Mouse (Mus musculus): ENCODE results near the gene Rbbp9. TPM values are rescaled to one million over a fixed set of nuclear protein-coding genes. Genes with fewer than 3 reads are reported as not detected.

Gene Rbbp9
- polyA plus RNA-seq (2014; fragmentation: Illumina TruSeq; extraction: RNeasy Lipid Tissue Mini Kit (QIAGEN cat#74804); ENCODE audit: low read depth, low replicate concordance) = 216 TPM

GRCm38 (mm10) chr2:144550529-144550928 lies at the start of gene Rbbp9:
Rbbp9 (minus strand) TSS chr2:144550869.

GRCm38 (mm10) chr2:144599831-144600687 lies 49.4 kb upstream of the Rbbp9 start, which contains the start of gene Dtd1:
Dtd1 (plus strand) TSS chr2:144599897.

GRCm38 (mm10) chr2:144593951-144594651 lies 43.4 kb upstream of the Rbbp9 start, which contains the start of gene Smim26:
Smim26 (plus strand) TSS chr2:144594054.

GRCm38 (mm10) chr2:144555820-144556552 lies 5.3 kb upstream of the Rbbp9 start, which contains the start of gene Sec23b:
Sec23b (plus strand) TSS chr2:144556229.

GRCm38 (mm10) chr2:144526981-144527820 lies 23.5 kb downstream of the Rbbp9 start, which contains the start of the genes Dzank1 and Polr3f:
Dzank1 (minus strand) TSS chr2:144527414.
Polr3f (plus strand) TSS chr2:144527718.

Other genes starting within 250 kb of the Rbbp9 start
- 1.3 TPM for gene Ovol2, start 218.7 kb downstream of the Rbbp9 start, polyA plus RNA-seq (2014; fragmentation: Illumina TruSeq; extraction: RNeasy Lipid Tissue Mini Kit (QIAGEN cat#74804); ENCODE audit: low read depth, low replicate concordance)
- gene Kat14, start 181.9 kb downstream of the Rbbp9 start, polyA plus RNA-seq (2014; fragmentation: Illumina TruSeq; extraction: RNeasy Lipid Tissue Mini Kit (QIAGEN cat#74804); ENCODE audit: low read depth, low replicate concordance) = 12.4 TPM
- gene Pet117, start 181.9 kb downstream of the Rbbp9 start, polyA plus RNA-seq (2014; fragmentation: Illumina TruSeq; extraction: RNeasy Lipid Tissue Mini Kit (QIAGEN cat#74804); ENCODE audit: low read depth, low replicate concordance) = 5.1 TPM
- 5.0 TPM for gene Dzank1, start 23.5 kb downstream of the Rbbp9 start, polyA plus RNA-seq (2014; fragmentation: Illumina TruSeq; extraction: RNeasy Lipid Tissue Mini Kit (QIAGEN cat#74804); ENCODE audit: low read depth, low replicate concordance)
- 39.6 TPM for gene Polr3f, start 23.2 kb downstream of the Rbbp9 start, polyA plus RNA-seq (2014; fragmentation: Illumina TruSeq; extraction: RNeasy Lipid Tissue Mini Kit (QIAGEN cat#74804); ENCODE audit: low read depth, low replicate concordance)
- 116 TPM for gene Sec23b, start 5.4 kb upstream of the Rbbp9 start, polyA plus RNA-seq (2014; fragmentation: Illumina TruSeq; extraction: RNeasy Lipid Tissue Mini Kit (QIAGEN cat#74804); ENCODE audit: low read depth, low replicate concordance)
- gene Smim26, start 43.2 kb upstream of the Rbbp9 start, polyA plus RNA-seq (2014; fragmentation: Illumina TruSeq; extraction: RNeasy Lipid Tissue Mini Kit (QIAGEN cat#74804); ENCODE audit: low read depth, low replicate concordance) = 36.3 TPM
- 21.4 TPM for gene Dtd1, start 49.0 kb upstream of the Rbbp9 start, polyA plus RNA-seq (2014; fragmentation: Illumina TruSeq; extraction: RNeasy Lipid Tissue Mini Kit (QIAGEN cat#74804); ENCODE audit: low read depth, low replicate concordance)